Mouse (Mus musculus) stomach, embryonic 16.5 days (tissue): ENCODE data around the gene L3mbtl4. TPM values are rescaled to one million over a fixed set of nuclear protein-coding genes. Genes with fewer than 3 reads are reported as not detected.

Source experiments
- ATAC-seq: fragments of 200-750 bp; cut with Nextera tagmentation; 2 replicates; pipeline ENCODE4 v1.8.0; 2017; ENCODE audit warnings: moderate number of reproducible peaks, moderate TSS enrichment; ENCODE audit not compliant: insufficient read depth, low FRiP score
- H3K27ac ChIP-seq: fragments of 300-500 bp; sonication (generic); 2 replicates; pipeline ENCODE4 v1.5.1; 2014; ENCODE audit warnings: low read length
- H3K27me3 ChIP-seq: fragments of 300-500 bp; sonication (generic); 2 replicates; pipeline ENCODE4 v1.6.1; 2014; ENCODE audit warnings: low read length, control low read depth, mixed read lengths; ENCODE audit not compliant: control insufficient read depth, insufficient read depth
- H3K36me3 ChIP-seq: fragments of 300-500 bp; sonication (generic); 2 replicates; pipeline ENCODE4 v1.6.1; 2014; ENCODE audit warnings: low read length; ENCODE audit not compliant: control insufficient read depth, insufficient read depth
- H3K4me1 ChIP-seq: fragments of 300-500 bp; sonication (generic); 2 replicates; pipeline ENCODE4 v1.6.1; 2014; ENCODE audit warnings: low read length, control low read depth, mixed read lengths; ENCODE audit not compliant: control insufficient read depth, insufficient read depth
- H3K4me2 ChIP-seq: fragments of 300-500 bp; sonication (generic); 2 replicates; pipeline ENCODE4 v1.6.1; 2014; ENCODE audit warnings: low read depth, low read length, mixed read lengths
- H3K4me3 ChIP-seq: fragments of 300-500 bp; sonication (generic); replicated peaks from 2 replicates; pipeline ENCODE4 v1.5.1; 2014; ENCODE audit warnings: mild to moderate bottlenecking, low read length
- H3K9ac ChIP-seq: fragments of 300-500 bp; sonication (generic); 2 replicates; pipeline ENCODE4 v1.6.1; 2014; ENCODE audit warnings: low read length
- H3K9me3 ChIP-seq: fragments of 300-500 bp; sonication (generic); replicated peaks from 2 replicates; pipeline ENCODE4 v1.6.1; 2016; ENCODE audit warnings: low read length, control low read depth; ENCODE audit not compliant: control insufficient read depth
- WGBS: fragments of 180-500 bp; shearing (Covaris S2); extraction: QIAGEN DNeasy Blood & Tissue Kit; methylation state at CpG from one replicate; pipeline ENCODE4 v1.1.7; 2014; 5-methylcytosine and 5-hydroxymethylcytosine counted together
- polyA plus RNA-seq: library from polyadenylated mRNA; unstranded; fragments of >200 nt; fragmentation: Nextera tagmentation; extraction: Ambion mirVana; gene quantifications from 2 replicates; pipeline ENCODE4 v1.2.1, GENCODE M21; 2015

Gene L3mbtl4
- polyA plus RNA-seq, 1 experiment from 2014 or later, result 0.14 TPM

DNA sequence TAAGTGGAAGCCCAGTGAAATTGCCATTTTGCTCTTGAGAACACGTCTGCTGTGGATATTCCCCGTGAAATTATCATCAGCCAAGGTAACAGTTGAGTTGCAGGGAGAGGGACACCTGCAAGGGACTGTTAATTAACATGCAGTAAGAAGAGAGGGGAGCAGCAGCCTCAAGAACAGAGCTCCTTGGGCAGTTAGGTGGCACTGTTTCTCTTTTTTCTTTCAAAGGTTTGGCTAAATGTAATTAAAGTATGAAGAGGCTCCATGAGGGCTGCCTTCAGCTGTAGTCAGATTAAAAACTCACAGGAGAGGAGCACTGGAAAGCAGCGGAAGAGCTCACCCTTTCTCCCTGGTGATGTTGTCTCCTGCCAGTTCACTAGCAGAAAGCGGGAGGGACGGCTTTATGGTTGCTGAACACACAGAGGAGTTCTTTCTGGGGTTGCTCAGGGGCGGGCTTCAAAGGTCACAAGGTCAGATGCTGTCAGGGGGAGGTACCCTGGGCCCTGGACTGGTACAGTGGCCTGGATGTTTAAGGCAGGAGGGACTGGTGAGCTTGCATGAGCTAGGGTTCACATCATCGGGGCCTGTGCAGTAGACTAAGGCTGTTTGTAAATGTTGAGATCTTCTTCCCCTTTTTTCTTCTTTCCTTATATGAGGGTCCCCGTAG is 11.7 kb downstream of the L3mbtl4 start:
- Histone ChIP-seq H3K27me3 (no peaks in the 10 kb centered on the region), H3K4me3 (no peak overlapping the region), H3K4me2 (no peak overlapping the region), H3K27ac (no peak overlapping the region), H3K9ac (no peak overlapping the region), H3K36me3 (no peaks in the 10 kb centered on the region), H3K9me3 (no peaks in the 10 kb centered on the region), H3K4me1 (no peaks in the 10 kb centered on the region)
- no peak for ATAC-seq
- 49% methylated on average over 8 of the region's 8 CpGs for WGBS

- H3K4me1 ChIP-seq, result no peaks in the 10 kb centered on the region
- H3K9me3 ChIP-seq, result no peaks in the 10 kb centered on the region
- 79% methylated on average over 4 of the region's 4 CpGs for WGBS
- no peak overlapping the region for H3K4me3 ChIP-seq
- no peak overlapping the region for H3K9ac ChIP-seq
- H3K27ac ChIP-seq, result no peak overlapping the region
- no peaks in the 10 kb centered on the region for H3K36me3 ChIP-seq
- H3K27me3 ChIP-seq, result no peaks in the 10 kb centered on the region
- ATAC-seq, result no peak
- no peak overlapping the region for H3K4me2 ChIP-seq
Measured at GRCm38 (mm10) chr17:68288094-68288493, 14.5 kb downstream of the L3mbtl4 start.

GRCm38 (mm10) chr17:68288699-68289098 is 15.1 kb downstream of the L3mbtl4 start:
- WGBS, result 57% methylated on average over 8 of the region's 8 CpGs
- H3K36me3 ChIP-seq, result no peaks in the 10 kb centered on the region

GRCm38 (mm10) chr17:68291713-68292364 is 18.2 kb downstream of the L3mbtl4 start:
- Histone ChIP-seq H3K4me2 (no peak overlapping the region), H3K4me1 (no peaks in the 10 kb centered on the region), H3K27ac (no peak overlapping the region), H3K27me3 (no peaks in the 10 kb centered on the region), H3K9ac (no peak overlapping the region), H3K36me3 (no peaks in the 10 kb centered on the region), H3K4me3 (no peak overlapping the region), H3K9me3 (0 out of 2 replicates have a peak, but pooled peaks cover 4% of the 10 kb centered on the region)
- WGBS, result 60% methylated on average over 9 of the region's 9 CpGs
- ATAC-seq, result no peak

More at GRCm38 (mm10) chr17:68288699-68289098, 15.1 kb downstream of the L3mbtl4 start:
- Histone ChIP-seq H3K9me3 (no peaks in the 10 kb centered on the region), H3K27ac (no peak overlapping the region), H3K27me3 (no peaks in the 10 kb centered on the region), H3K4me1 (no peaks in the 10 kb centered on the region), H3K9ac (no peak overlapping the region), H3K4me3 (no peak overlapping the region), H3K4me2 (no peak overlapping the region)
- no peak for ATAC-seq

DNA sequence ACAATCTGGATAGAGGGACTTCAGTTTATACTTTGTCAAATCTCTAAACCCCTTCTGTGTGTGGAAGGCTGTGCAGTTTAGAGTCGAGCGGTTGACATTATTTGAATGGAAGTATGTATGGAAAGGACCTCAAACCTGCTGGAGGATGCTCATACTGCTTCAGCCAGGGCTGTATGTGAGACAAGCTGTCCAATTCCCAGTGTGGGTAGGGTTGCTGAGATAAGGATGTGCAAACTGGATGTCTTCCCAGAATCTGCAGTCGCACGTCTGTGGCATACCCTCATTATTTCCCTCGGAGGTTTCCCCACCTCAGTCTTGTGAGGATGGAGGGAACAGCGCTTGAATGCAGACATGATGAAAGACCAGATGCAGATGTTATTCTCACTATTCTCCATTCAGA is 34.8 kb downstream of the L3mbtl4 start:
- WGBS, result 78% methylated on average over 6 of the region's 6 CpGs
- no peak for ATAC-seq
- H3K4me3 ChIP-seq, result no peak overlapping the region

DNA sequence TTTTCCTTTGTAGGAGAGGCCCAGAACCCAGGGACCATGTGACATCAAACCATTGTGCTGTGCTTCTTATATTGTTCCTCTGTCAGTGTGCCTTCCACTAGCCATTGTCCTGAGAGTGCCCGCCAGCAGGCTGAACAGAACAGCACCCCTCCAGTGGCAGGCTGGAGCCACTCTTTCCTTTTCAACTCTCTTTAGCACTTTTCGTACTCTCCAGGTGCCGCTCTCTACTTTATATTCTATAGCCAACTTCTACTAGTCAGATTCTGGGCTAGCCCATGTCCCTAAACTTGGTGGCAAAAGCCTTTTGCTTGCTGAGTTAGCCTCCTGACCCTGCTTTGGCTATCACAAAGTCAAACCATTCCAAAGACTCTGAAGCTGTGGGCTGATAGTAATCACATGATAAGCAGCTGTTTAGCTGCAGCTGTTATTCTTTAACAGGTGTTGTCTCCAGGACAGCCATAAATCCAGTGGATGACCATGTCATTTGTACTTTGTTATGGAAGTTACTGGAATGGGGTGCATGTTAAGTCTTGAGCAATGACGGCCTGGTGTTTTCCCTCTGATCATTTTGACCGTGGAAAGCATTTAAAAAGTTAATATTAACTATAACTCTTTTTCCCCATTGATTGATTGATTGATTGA is 38.8 kb downstream of the L3mbtl4 start:
- Histone ChIP-seq H3K4me2 (no peak overlapping the region), H3K9me3 (no peaks in the 10 kb centered on the region), H3K4me3 (no peak overlapping the region), H3K36me3 (no peaks in the 10 kb centered on the region), H3K27me3 (no peaks in the 10 kb centered on the region), H3K4me1 (no peaks in the 10 kb centered on the region), H3K27ac (no peak overlapping the region), H3K9ac (no peak overlapping the region)
- 73% methylated on average over 5 of the region's 5 CpGs for WGBS
- ATAC-seq, result no peak

More for the DNA sequence above, 34.8 kb downstream of the L3mbtl4 start:
- Histone ChIP-seq H3K9me3 (no peaks in the 10 kb centered on the region), H3K4me2 (no peak overlapping the region), H3K9ac (no peak overlapping the region), H3K4me1 (no peaks in the 10 kb centered on the region), H3K27ac (no peak overlapping the region), H3K36me3 (no peaks in the 10 kb centered on the region), H3K27me3 (no peaks in the 10 kb centered on the region)

DNA sequence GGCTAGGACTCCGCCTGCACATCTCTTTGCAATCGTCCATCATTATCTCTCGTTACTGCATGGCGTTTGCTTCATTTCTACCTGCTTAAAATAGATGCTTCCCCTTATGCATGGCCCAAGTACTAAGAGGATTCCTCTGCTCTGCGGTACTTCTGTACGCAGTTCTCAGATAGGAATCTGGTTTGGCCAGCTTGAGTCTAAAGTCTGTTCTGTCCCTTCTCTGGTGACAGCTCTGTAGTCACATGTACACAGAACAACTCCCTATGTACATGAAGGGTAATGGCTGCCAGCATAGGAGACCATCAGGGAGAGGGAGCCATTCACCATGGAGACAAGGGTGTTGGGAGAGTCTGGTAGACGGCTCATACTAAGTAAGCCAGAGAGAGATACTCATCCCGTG is 47.3 kb downstream of the L3mbtl4 start:
- no peaks in the 10 kb centered on the region for H3K27me3 ChIP-seq
- ATAC-seq, result peak; percentile 10; the same call in 1 of the 2 replicates

DNA sequence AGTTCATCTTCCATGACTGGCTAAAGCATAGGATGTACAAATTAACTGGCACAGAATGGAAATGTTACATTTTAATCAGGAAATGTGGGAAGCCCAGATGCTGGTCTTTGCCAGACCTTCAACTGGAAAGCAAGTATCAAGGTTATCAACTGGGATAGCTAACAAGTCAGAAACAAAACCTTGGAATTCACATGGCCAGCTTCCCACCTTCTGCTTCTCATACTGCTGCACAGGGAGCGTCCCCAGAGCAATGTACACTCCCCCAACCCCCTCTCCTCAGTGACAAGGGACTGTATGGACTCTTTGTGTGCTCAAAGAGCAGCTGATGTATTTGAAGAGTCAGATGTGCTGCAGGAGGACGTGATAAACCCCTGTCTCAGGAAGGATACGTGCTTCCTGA is 49.0 kb downstream of the L3mbtl4 start:
- Histone ChIP-seq H3K4me3 (no peak overlapping the region), H3K9ac (no peak overlapping the region), H3K27me3 (no peaks in the 10 kb centered on the region), H3K4me2 (no peak overlapping the region), H3K9me3 (no peaks in the 10 kb centered on the region), H3K27ac (no peak overlapping the region), H3K4me1 (no peaks in the 10 kb centered on the region), H3K36me3 (no peaks in the 10 kb centered on the region)
- 52% methylated on average over 3 of the region's 3 CpGs for WGBS
- no peak for ATAC-seq

More for the DNA sequence above, 47.3 kb downstream of the L3mbtl4 start:
- no peak overlapping the region for H3K27ac ChIP-seq
- H3K36me3 ChIP-seq, result no peaks in the 10 kb centered on the region
- H3K4me1 ChIP-seq, result no peaks in the 10 kb centered on the region
- 74% methylated on average over 8 of the region's 8 CpGs for WGBS
- H3K9me3 ChIP-seq, result no peaks in the 10 kb centered on the region
- H3K9ac ChIP-seq, result no peak overlapping the region
- no peak overlapping the region for H3K4me2 ChIP-seq
- H3K4me3 ChIP-seq, result no peak overlapping the region

GRCm38 (mm10) chr17:68332225-68332624 is 58.6 kb downstream of the L3mbtl4 start:
- no peak overlapping the region for H3K4me2 ChIP-seq
- H3K36me3 ChIP-seq, result no peaks in the 10 kb centered on the region
- no peak overlapping the region for H3K9ac ChIP-seq
- ATAC-seq, result no peak
- H3K4me1 ChIP-seq, result no peaks in the 10 kb centered on the region
- H3K27ac ChIP-seq, result no peak overlapping the region
- no peaks in the 10 kb centered on the region; the same call in 1 of the 2 replicates for H3K9me3 ChIP-seq
- no peaks in the 10 kb centered on the region for H3K27me3 ChIP-seq
- 83% methylated on average over 5 of the region's 5 CpGs for WGBS
- no peak overlapping the region for H3K4me3 ChIP-seq
